In the genomic region with DNA sequence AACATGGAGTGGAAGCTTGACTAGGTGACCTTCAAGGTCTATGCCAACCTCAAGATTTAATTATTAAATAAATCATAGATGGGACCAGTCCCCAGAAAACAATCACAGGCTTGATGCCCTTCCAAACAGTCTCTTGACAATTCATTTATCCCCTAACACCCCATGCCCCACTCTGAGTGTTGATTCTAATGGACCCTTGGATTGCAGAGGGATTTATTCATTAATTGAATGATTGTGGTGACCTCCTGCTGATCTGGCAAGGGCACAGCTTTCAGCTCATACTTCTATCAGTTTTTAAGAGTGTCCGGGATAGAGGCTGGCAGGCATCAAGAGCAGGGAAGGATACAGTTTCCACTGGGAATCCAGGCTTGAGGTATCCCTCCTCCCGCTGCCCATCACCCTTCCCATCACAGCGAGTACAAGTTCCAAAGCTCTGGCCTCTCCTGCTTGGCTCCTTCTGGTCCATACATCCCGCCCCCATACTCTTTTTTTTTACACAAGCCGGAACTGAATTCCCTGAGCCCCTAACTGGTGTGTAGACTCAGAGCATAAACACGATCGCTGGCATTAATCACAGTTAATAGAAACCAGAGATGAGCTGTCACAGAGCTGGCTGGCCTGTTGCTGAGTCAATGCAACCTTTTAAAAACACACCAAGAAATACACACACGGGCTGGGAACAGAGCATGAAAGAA, we compare ENCODE assay signal across 11 mouse cellular contexts.
A peak's percentile ranks its signal among the peaks of the same experiment; 100 is the strongest.
DNase-seq lines count a peak whose midpoint lies in the region; ATAC-seq and TF ChIP-seq lines count a peak whose summit lies in the region.
"Had no signal": no experiment of that assay in that cellular context is flagged by ENCODE, and none has a peak within 500 bp of the region (broad histone marks: within the 10 kb centered on the region; RNA-seq: fewer than 3 reads in every experiment).

No protein-coding gene starts in this region.

- TF ChIP-seq CTCF in brain, embryonic 14.5 days (IDR thresholded peaks at IDR 0.05; ENCODE audit: borderline replicate concordance, extremely low read depth, insufficient read depth, insufficient read length) = no peak

- ATAC-seq in kidney, embryonic 14.5 days (ENCODE audit: low FRiP score, low TSS enrichment) = peak; percentile 91
- 0 out of 2 replicates have a peak, but pooled peaks have one; percentile 37 for ATAC-seq in embryonic facial prominence, embryonic 13.5 days (ENCODE audit: insufficient number of reproducible peaks, insufficient read depth, low FRiP score, low TSS enrichment, low read depth)

- 20% methylated on average over 8 of the region's 8 CpGs for WGBS in kidney, embryonic 14.5 days
- 19% methylated on average over 8 of the region's 8 CpGs for WGBS in embryonic facial prominence, embryonic 13.5 days

- no peaks in the 10 kb centered on the region for H3K9me3 ChIP-seq in kidney, embryonic 14.5 days (ENCODE audit: control insufficient read depth, low read length)
- no peaks in the 10 kb centered on the region for H3K9me3 ChIP-seq in embryonic facial prominence, embryonic 13.5 days
- H3K9me3 ChIP-seq: liver, embryonic 13.5 days had no signal

- H3K4me1 ChIP-seq in kidney, embryonic 14.5 days (ENCODE audit: control insufficient read depth, insufficient read depth, low read length) = peaks cover 11% of the 10 kb centered on the region
- peaks cover 17% of the 10 kb centered on the region for H3K4me1 ChIP-seq in embryonic facial prominence, embryonic 13.5 days
- H3K4me1 ChIP-seq: liver, embryonic 13.5 days had no signal

- no peak overlapping the region for H3K4me3 ChIP-seq in kidney, embryonic 14.5 days (ENCODE audit: low read length)
- H3K4me3 ChIP-seq in embryonic facial prominence, embryonic 13.5 days = no peak overlapping the region
- H3K4me3 ChIP-seq in myocyte = no peak overlapping the region
- H3K4me3 ChIP-seq: liver, embryonic 13.5 days had no signal

- DNase-seq in kidney, postnatal 36 days = no peak
- peak; percentile 39 for DNase-seq in brain, embryonic 14.5 days (ENCODE audit: low read depth)
- no peak for DNase-seq in layer of hippocampus, adult 9-10 months (ENCODE audit: low spot score)
- no peak for DNase-seq in thymus, postnatal 36 days
- DNase-seq: adrenal gland, postnatal 25 days; heart, adult 18-20 months; liver, embryonic 13.5 days; thymus, postnatal 25 days had no signal

- H3K27me3 ChIP-seq in kidney, embryonic 14.5 days (ENCODE audit: control insufficient read depth, insufficient read depth, low read length) = no peaks in the 10 kb centered on the region
- no peaks in the 10 kb centered on the region for H3K27me3 ChIP-seq in embryonic facial prominence, embryonic 13.5 days
- H3K27me3 ChIP-seq in myocyte (ENCODE audit: control insufficient read depth, insufficient read depth, insufficient read length) = no peaks in the 10 kb centered on the region
- H3K27me3 ChIP-seq: liver, embryonic 13.5 days had no signal

- peak overlapping the region; percentile 32; the same call in 1 of the 2 replicates for H3K27ac ChIP-seq in kidney, embryonic 14.5 days (ENCODE audit: low read depth, low read length)
- peak overlapping the region; percentile 64; the same call in 1 of the 2 replicates for H3K27ac ChIP-seq in embryonic facial prominence, embryonic 13.5 days
- H3K27ac ChIP-seq: liver, embryonic 13.5 days had no signal

- H3K4me2 ChIP-seq in kidney, embryonic 14.5 days (replicated peaks; ENCODE audit: low read depth, low read length) = no peak overlapping the region; the same call in 1 of the 2 replicates
- peak overlapping the region; percentile 39 for H3K4me2 ChIP-seq in embryonic facial prominence, embryonic 13.5 days
- peak overlapping the region; percentile 55 for H3K4me2 ChIP-seq in myocyte (ENCODE audit: low read depth)
- H3K4me2 ChIP-seq: liver, embryonic 13.5 days had no signal

- no peaks in the 10 kb centered on the region for H3K36me3 ChIP-seq in kidney, embryonic 14.5 days (ENCODE audit: control insufficient read depth, insufficient read depth, low read length)
- H3K36me3 ChIP-seq in embryonic facial prominence, embryonic 13.5 days = no peaks in the 10 kb centered on the region
- no peaks in the 10 kb centered on the region for H3K36me3 ChIP-seq in myocyte (ENCODE audit: control insufficient read depth, insufficient read depth)
- H3K36me3 ChIP-seq: liver, embryonic 13.5 days had no signal

- no peak overlapping the region for H3K9ac ChIP-seq in kidney, embryonic 14.5 days (ENCODE audit: low read depth, low read length)
- H3K9ac ChIP-seq in embryonic facial prominence, embryonic 13.5 days = no peak overlapping the region
- H3K9ac ChIP-seq: liver, embryonic 13.5 days had no signal

- TF ChIP-seq POLR2A in brain, embryonic 14.5 days (IDR thresholded peaks at IDR 0.05; ENCODE audit: borderline replicate concordance, extremely low read depth, insufficient read depth, insufficient read length, poor library complexity, severe bottlenecking) = no peak
- no peak for TF ChIP-seq POLR2A in myocyte (IDR thresholded peaks at IDR 0.05; ENCODE audit: insufficient read length, low read depth)

- H3ac ChIP-seq in myocyte (ENCODE audit: control insufficient read depth, insufficient read length) = no peak overlapping the region

- no peaks in the 10 kb centered on the region for H3K79me2 ChIP-seq in myocyte (ENCODE audit: control insufficient read depth, insufficient read depth)

TF ChIP-seq in myocyte, 11 proteins besides CTCF, POLR2A, EP300 and RAD21:
- TF ChIP-seq MYOG (IDR thresholded peaks at IDR 0.05; ENCODE audit: control insufficient read depth in 1 of 3, insufficient read depth in 1 of 3, insufficient read length in 2 of 3, low read depth in 2 of 3) (no peak), SRF (IDR thresholded peaks at IDR 0.05; ENCODE audit: control insufficient read depth, insufficient read length, low read depth) (no peak), TCF3 (IDR thresholded peaks at IDR 0.05; ENCODE audit: insufficient read length, low read depth) (no peak), REST (IDR thresholded peaks at IDR 0.05; ENCODE audit: insufficient read depth, insufficient read length) (no peak), MYOD1 (IDR thresholded peaks at IDR 0.05; ENCODE audit: control insufficient read depth in 1 of 3, insufficient read length in 2 of 3, low read depth in 2 of 3) (no peak), USF1 (IDR thresholded peaks at IDR 0.05; ENCODE audit: low read depth) (no peak), POLR2AphosphoS2 (IDR thresholded peaks at IDR 0.05; ENCODE audit: insufficient read length, low read depth) (no peak), MAX (IDR thresholded peaks at IDR 0.05; ENCODE audit: low read depth) (no peak), TCF12 (IDR thresholded peaks at IDR 0.05; ENCODE audit: insufficient read depth, poor library complexity, severe bottlenecking) (no peak), E2F4 (IDR thresholded peaks at IDR 0.05; ENCODE audit: insufficient read depth) (no peak), CEBPB (IDR thresholded peaks at IDR 0.05; ENCODE audit: insufficient read depth, poor library complexity, severe bottlenecking) (no peak)
